Comparison of ENCODE assay signal across 8 mouse cellular contexts in the genomic region with DNA sequence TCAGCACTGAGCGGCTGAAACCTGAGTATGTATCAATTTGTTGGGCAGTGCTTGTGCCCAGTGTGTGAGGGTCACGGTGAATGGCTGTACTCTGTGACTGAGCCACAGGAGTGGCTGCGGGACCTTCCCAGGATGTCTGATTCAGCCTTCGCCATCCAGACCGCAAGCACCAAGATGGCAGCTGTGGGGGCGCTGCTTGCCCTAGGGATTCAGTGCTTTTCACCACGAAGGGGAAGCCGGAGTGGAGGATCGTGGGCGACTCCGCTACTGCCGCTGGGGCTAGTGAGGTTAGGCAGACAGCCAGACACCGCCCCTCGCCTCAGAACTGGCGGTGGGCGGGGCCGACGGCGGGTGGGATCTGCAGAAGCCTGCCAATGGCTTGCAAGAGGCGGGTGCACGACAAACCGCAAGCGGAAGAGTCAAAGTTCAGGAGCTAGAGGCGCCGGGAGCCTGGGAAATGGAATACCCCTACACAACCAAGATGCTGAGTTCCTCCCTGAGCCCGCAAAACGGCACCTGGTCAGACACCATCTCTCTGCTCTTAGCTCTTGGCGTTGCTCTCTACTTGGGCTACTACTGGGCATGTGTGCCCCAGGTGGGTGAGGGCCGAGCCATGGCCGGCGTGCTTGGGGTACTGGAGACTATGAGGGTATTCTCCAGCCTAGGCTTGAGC. TPM values are rescaled to one million over a fixed set of nuclear protein-coding genes. Genes with fewer than 3 reads are reported as not detected.
DNase-seq lines count a peak whose midpoint lies in the region; ATAC-seq and TF ChIP-seq lines count a peak whose summit lies in the region.

No protein-coding gene starts in this region.

- peak; percentile 87 for TF ChIP-seq POLR2A in ES-Bruce4 (IDR thresholded peaks at IDR 0.05; ENCODE audit: insufficient read depth, low read length)

- H3K9ac ChIP-seq in ES-Bruce4 (ENCODE audit: low read depth, poor library complexity, severe bottlenecking), result peak overlapping the region; percentile 58
- H3K9ac ChIP-seq in forebrain, embryonic 12.5 days, result peak overlapping the region; percentile 57
- H3K9ac ChIP-seq in heart, postnatal 0 days (replicated peaks; ENCODE audit: low read depth, low read length), result peak overlapping the region; percentile 69
- H3K9ac ChIP-seq in liver, embryonic 15.5 days, result peak overlapping the region; percentile 64
- peak overlapping the region; percentile 65 for H3K9ac ChIP-seq in neural tube, embryonic 11.5 days (ENCODE audit: low read length)
- H3K9ac ChIP-seq in stomach, postnatal 0 days (ENCODE audit: low read length), result peak overlapping the region; percentile 69

- DNase-seq in c-Kit-positive CD71-positive TER-119-positive erythroid progenitor cells, embryonic 14.5 days (ENCODE audit: low spot score), result peak; percentile 76
- DNase-seq in heart, postnatal 0 days (ENCODE audit: low spot score), result peak; percentile 93
- DNase-seq in kidney, postnatal 36 days, result peak; percentile 96 to 98
- DNase-seq in neural tube, embryonic 11.5 days (ENCODE audit: low spot score), result peak; percentile 94
- DNase-seq in stomach, postnatal 0 days (ENCODE audit: low spot score), result peak; percentile 94

- no peak overlapping the region for H3K27ac ChIP-seq in ES-Bruce4 (ENCODE audit: insufficient read depth, low read length)
- peak overlapping the region; percentile 27 for H3K27ac ChIP-seq in forebrain, embryonic 12.5 days
- peak overlapping the region; percentile 72 for H3K27ac ChIP-seq in heart, postnatal 0 days (ENCODE audit: low read depth)
- H3K27ac ChIP-seq in liver, embryonic 15.5 days (replicated peaks), result peak overlapping the region; percentile 48; the same call in 1 of the 2 replicates
- peak overlapping the region; percentile 27; the same call in 1 of the 2 replicates for H3K27ac ChIP-seq in neural tube, embryonic 11.5 days (ENCODE audit: low read depth, low read length)
- H3K27ac ChIP-seq in stomach, postnatal 0 days (replicated peaks), result peak overlapping the region; percentile 82

- 0% methylated on average over 31 of the region's 31 CpGs for WGBS in forebrain, embryonic 12.5 days
- under 1% methylated on average over 31 of the region's 31 CpGs for WGBS in heart, postnatal 0 days
- under 1% methylated on average over 31 of the region's 31 CpGs for WGBS in liver, embryonic 15.5 days (ENCODE audit: insufficient replicate concordance)
- under 1% methylated on average over 31 of the region's 31 CpGs for WGBS in neural tube, embryonic 11.5 days
- under 1% methylated on average over 31 of the region's 31 CpGs for WGBS in stomach, postnatal 0 days

- no peak for TF ChIP-seq EP300 in ES-Bruce4 (IDR thresholded peaks at IDR 0.05; ENCODE audit: insufficient read depth, low read depth, low read length)
- TF ChIP-seq EP300 in heart, postnatal 0 days (IDR thresholded peaks at IDR 0.05; ENCODE audit: low read depth), result no peak
- TF ChIP-seq EP300 in stomach, postnatal 0 days (optimal IDR thresholded peaks at IDR 0.05), result no peak

- no peaks in the 10 kb centered on the region for H3K27me3 ChIP-seq in ES-Bruce4 (ENCODE audit: control insufficient read depth, insufficient read depth, low read length, poor library complexity, severe bottlenecking)
- peaks cover 19% of the 10 kb centered on the region; the same call in 1 of the 2 replicates for H3K27me3 ChIP-seq in forebrain, embryonic 12.5 days
- H3K27me3 ChIP-seq in heart, postnatal 0 days (ENCODE audit: control insufficient read depth, insufficient read depth, low read length), result no peaks in the 10 kb centered on the region
- H3K27me3 ChIP-seq in liver, embryonic 15.5 days, result peaks cover 19% of the 10 kb centered on the region
- no peaks in the 10 kb centered on the region for H3K27me3 ChIP-seq in neural tube, embryonic 11.5 days (ENCODE audit: control insufficient read depth, insufficient read depth, low read length)
- H3K27me3 ChIP-seq in stomach, postnatal 0 days (ENCODE audit: control insufficient read depth, insufficient read depth, low read length), result no peaks in the 10 kb centered on the region

- H3K4me2 ChIP-seq in forebrain, embryonic 12.5 days, result peak overlapping the region; percentile 79
- peak overlapping the region; percentile 96 for H3K4me2 ChIP-seq in heart, postnatal 0 days (ENCODE audit: low read depth, low read length)
- H3K4me2 ChIP-seq in liver, embryonic 15.5 days, result peak overlapping the region; percentile 95
- peak overlapping the region; percentile 68 for H3K4me2 ChIP-seq in neural tube, embryonic 11.5 days (ENCODE audit: low read depth)
- H3K4me2 ChIP-seq in stomach, postnatal 0 days (replicated peaks; ENCODE audit: low read depth), result peak overlapping the region; percentile 98

- no peaks in the 10 kb centered on the region for H3K4me1 ChIP-seq in ES-Bruce4 (ENCODE audit: control insufficient read depth, insufficient read depth, low read length)
- peaks cover 22% of the 10 kb centered on the region for H3K4me1 ChIP-seq in forebrain, embryonic 12.5 days
- H3K4me1 ChIP-seq in heart, postnatal 0 days (ENCODE audit: control insufficient read depth, insufficient read depth), result peaks cover 10% of the 10 kb centered on the region
- peaks cover 40% of the 10 kb centered on the region for H3K4me1 ChIP-seq in liver, embryonic 15.5 days (replicated peaks)
- H3K4me1 ChIP-seq in neural tube, embryonic 11.5 days (ENCODE audit: control insufficient read depth, insufficient read depth, low read length), result peaks cover 3% of the 10 kb centered on the region
- no peaks in the 10 kb centered on the region for H3K4me1 ChIP-seq in stomach, postnatal 0 days (replicated peaks; ENCODE audit: control insufficient read depth, insufficient read depth)

- peaks cover 6% of the 10 kb centered on the region for H3K36me3 ChIP-seq in ES-Bruce4 (ENCODE audit: control insufficient read depth, insufficient read depth, low read length, poor library complexity, severe bottlenecking)
- peaks cover 35% of the 10 kb centered on the region for H3K36me3 ChIP-seq in forebrain, embryonic 12.5 days (replicated peaks)
- H3K36me3 ChIP-seq in heart, postnatal 0 days (replicated peaks; ENCODE audit: control insufficient read depth, insufficient read depth, low read length), result peaks cover 28% of the 10 kb centered on the region
- peaks cover 26% of the 10 kb centered on the region for H3K36me3 ChIP-seq in liver, embryonic 15.5 days (replicated peaks)
- peaks cover 5% of the 10 kb centered on the region for H3K36me3 ChIP-seq in neural tube, embryonic 11.5 days (ENCODE audit: control insufficient read depth, insufficient read depth, low read length)
- H3K36me3 ChIP-seq in stomach, postnatal 0 days (ENCODE audit: control insufficient read depth, insufficient read depth, low read length), result peaks cover 7% of the 10 kb centered on the region

- ATAC-seq in forebrain, embryonic 12.5 days (ENCODE audit: low FRiP score), result peak; percentile 89
- peak; percentile 88 for ATAC-seq in heart, postnatal 0 days (ENCODE audit: insufficient read depth, low read depth)
- peak; percentile 82 for ATAC-seq in liver, embryonic 15.5 days (ENCODE audit: insufficient read depth)
- ATAC-seq in neural tube, embryonic 11.5 days (ENCODE audit: insufficient read depth, low FRiP score, low TSS enrichment), result peak; percentile 88
- peak; percentile 70 for ATAC-seq in stomach, postnatal 0 days (ENCODE audit: low FRiP score, low TSS enrichment)

- peak overlapping the region; percentile 96 for H3K4me3 ChIP-seq in ES-Bruce4 (ENCODE audit: low read depth, low read length)
- peak overlapping the region; percentile 54 for H3K4me3 ChIP-seq in forebrain, embryonic 12.5 days (replicated peaks)
- peak overlapping the region; percentile 75 for H3K4me3 ChIP-seq in heart, postnatal 0 days (ENCODE audit: low read depth, low read length)
- peak overlapping the region; percentile 69 for H3K4me3 ChIP-seq in liver, embryonic 15.5 days (replicated peaks)
- peak overlapping the region; percentile 54 for H3K4me3 ChIP-seq in neural tube, embryonic 11.5 days (ENCODE audit: low read depth, low read length)
- H3K4me3 ChIP-seq in stomach, postnatal 0 days (ENCODE audit: low read depth, low read length), result peak overlapping the region; percentile 65

- no peaks in the 10 kb centered on the region for H3K9me3 ChIP-seq in ES-Bruce4 (replicated peaks; ENCODE audit: control insufficient read depth, insufficient read depth, low read length, poor library complexity, severe bottlenecking)
- H3K9me3 ChIP-seq in forebrain, embryonic 12.5 days, result no peaks in the 10 kb centered on the region
- no peaks in the 10 kb centered on the region for H3K9me3 ChIP-seq in heart, postnatal 0 days (replicated peaks; ENCODE audit: control insufficient read depth, low read length)
- H3K9me3 ChIP-seq in liver, embryonic 15.5 days (replicated peaks), result no peaks in the 10 kb centered on the region
- H3K9me3 ChIP-seq in neural tube, embryonic 11.5 days (ENCODE audit: control insufficient read depth, low read length), result no peaks in the 10 kb centered on the region
- no peaks in the 10 kb centered on the region for H3K9me3 ChIP-seq in stomach, postnatal 0 days (ENCODE audit: control insufficient read depth, low read length)

- no peak for TF ChIP-seq CTCF in ES-Bruce4 (IDR thresholded peaks at IDR 0.05; ENCODE audit: low read depth, low read length)
- TF ChIP-seq CTCF in heart, postnatal 0 days (IDR thresholded peaks at IDR 0.05; ENCODE audit: low read depth), result no peak
- TF ChIP-seq CTCF in stomach, postnatal 0 days (IDR thresholded peaks at IDR 0.05; ENCODE audit: low read depth), result peak; percentile 31; the same call in 1 of the 2 replicates

RNA-seq across cellular contexts. Expression of a gene that starts 4.4 kb away (rescaled TPM):
- polyA plus RNA-seq in ES-Bruce4 (2011; ENCODE audit: insufficient read depth, insufficient read length, low read depth, missing spikeins), result 26.1 and 26.3 TPM in 2 replicates
- polyA plus RNA-seq in forebrain, embryonic 12.5 days (2016; fragmentation: Nextera tagmentation; extraction: Ambion mirVana), result 6.4 and 7.3 TPM in 2 replicates
- total RNA-seq in heart, postnatal 0 days (2014; rRNA removed; ENCODE audit: low replicate concordance), result 0.77 and 3.0 TPM in 2 replicates
- 1.1 and 1.2 TPM in 2 replicates for polyA plus RNA-seq in heart, postnatal 0 days (2015; fragmentation: Nextera tagmentation; extraction: Ambion mirVana)
- polyA plus RNA-seq in liver, embryonic 15.5 days (2015; fragmentation: Nextera tagmentation; extraction: Ambion mirVana), result 4.0 and 4.5 TPM in 2 replicates
- 8.6 and 9.1 TPM in 2 replicates for polyA plus RNA-seq in neural tube, embryonic 11.5 days (2014; fragmentation: Nextera tagmentation; extraction: Ambion mirVana)
- polyA plus RNA-seq in stomach, postnatal 0 days (2015; fragmentation: Nextera tagmentation; extraction: Ambion mirVana), result 22.5 and 24.8 TPM in 2 replicates

RNA-seq across cellular contexts. Expression of a gene that starts 10.4 kb away (rescaled TPM):
- polyA plus RNA-seq in ES-Bruce4 (2011; ENCODE audit: insufficient read depth, insufficient read length, low read depth, missing spikeins), result 71.0 and 84.4 TPM in 2 replicates
- polyA plus RNA-seq in forebrain, embryonic 12.5 days (2016; fragmentation: Nextera tagmentation; extraction: Ambion mirVana), result 131 and 133 TPM in 2 replicates
- total RNA-seq in heart, postnatal 0 days (2014; rRNA removed; ENCODE audit: low replicate concordance), result 20.8 and 40.0 TPM in 2 replicates
- polyA plus RNA-seq in heart, postnatal 0 days (2015; fragmentation: Nextera tagmentation; extraction: Ambion mirVana), result 54.3 and 64.3 TPM in 2 replicates
- 97.0 and 110 TPM in 2 replicates for polyA plus RNA-seq in liver, embryonic 15.5 days (2015; fragmentation: Nextera tagmentation; extraction: Ambion mirVana)
- polyA plus RNA-seq in neural tube, embryonic 11.5 days (2014; fragmentation: Nextera tagmentation; extraction: Ambion mirVana), result 101 and 108 TPM in 2 replicates
- polyA plus RNA-seq in stomach, postnatal 0 days (2015; fragmentation: Nextera tagmentation; extraction: Ambion mirVana), result 88.1 and 93.1 TPM in 2 replicates

RNA-seq across cellular contexts. Expression of a gene that starts 18.7 kb away (rescaled TPM):
- not detected in 2 replicates for polyA plus RNA-seq in ES-Bruce4 (2011; ENCODE audit: insufficient read depth, insufficient read length, low read depth, missing spikeins)
- polyA plus RNA-seq in forebrain, embryonic 12.5 days (2016; fragmentation: Nextera tagmentation; extraction: Ambion mirVana), result not detected in 2 replicates
- not detected in 2 replicates for total RNA-seq in heart, postnatal 0 days (2014; rRNA removed; ENCODE audit: low replicate concordance)
- polyA plus RNA-seq in heart, postnatal 0 days (2015; fragmentation: Nextera tagmentation; extraction: Ambion mirVana), result 0.15 and 0.21 TPM in 2 replicates
- polyA plus RNA-seq in liver, embryonic 15.5 days (2015; fragmentation: Nextera tagmentation; extraction: Ambion mirVana), result 0.05 and 0.08 TPM in 2 replicates
- polyA plus RNA-seq in neural tube, embryonic 11.5 days (2014; fragmentation: Nextera tagmentation; extraction: Ambion mirVana), result not detected in 2 replicates
- polyA plus RNA-seq in stomach, postnatal 0 days (2015; fragmentation: Nextera tagmentation; extraction: Ambion mirVana), result 4.3 and 4.5 TPM in 2 replicates

RNA-seq across cellular contexts. Expression of a gene that starts 28.6 kb away (rescaled TPM):
- polyA plus RNA-seq in ES-Bruce4 (2011; ENCODE audit: insufficient read depth, insufficient read length, low read depth, missing spikeins), result 12.9 and 14.0 TPM in 2 replicates
- polyA plus RNA-seq in forebrain, embryonic 12.5 days (2016; fragmentation: Nextera tagmentation; extraction: Ambion mirVana), result 4.7 and 7.7 TPM in 2 replicates
- 11.8 and 15.0 TPM in 2 replicates for total RNA-seq in heart, postnatal 0 days (2014; rRNA removed; ENCODE audit: low replicate concordance)
- polyA plus RNA-seq in heart, postnatal 0 days (2015; fragmentation: Nextera tagmentation; extraction: Ambion mirVana), result 16.2 and 18.5 TPM in 2 replicates
- 33.1 and 35.9 TPM in 2 replicates for polyA plus RNA-seq in liver, embryonic 15.5 days (2015; fragmentation: Nextera tagmentation; extraction: Ambion mirVana)
- polyA plus RNA-seq in neural tube, embryonic 11.5 days (2014; fragmentation: Nextera tagmentation; extraction: Ambion mirVana), result 7.9 and 9.6 TPM in 2 replicates
- polyA plus RNA-seq in stomach, postnatal 0 days (2015; fragmentation: Nextera tagmentation; extraction: Ambion mirVana), result 28.4 and 33.6 TPM in 2 replicates

RNA-seq across cellular contexts. Expression of a gene that starts 36.6 kb away (rescaled TPM):
- 2.5 and 3.2 TPM in 2 replicates for polyA plus RNA-seq in ES-Bruce4 (2011; ENCODE audit: insufficient read depth, insufficient read length, low read depth, missing spikeins)
- 39.1 and 52.4 TPM in 2 replicates for polyA plus RNA-seq in forebrain, embryonic 12.5 days (2016; fragmentation: Nextera tagmentation; extraction: Ambion mirVana)
- 63.5 and 64.5 TPM in 2 replicates for total RNA-seq in heart, postnatal 0 days (2014; rRNA removed; ENCODE audit: low replicate concordance)
- polyA plus RNA-seq in heart, postnatal 0 days (2015; fragmentation: Nextera tagmentation; extraction: Ambion mirVana), result 68.3 and 70.4 TPM in 2 replicates
- 37.6 and 46.8 TPM in 2 replicates for polyA plus RNA-seq in liver, embryonic 15.5 days (2015; fragmentation: Nextera tagmentation; extraction: Ambion mirVana)
- 59.7 and 69.8 TPM in 2 replicates for polyA plus RNA-seq in neural tube, embryonic 11.5 days (2014; fragmentation: Nextera tagmentation; extraction: Ambion mirVana)
- 85.6 and 97.0 TPM in 2 replicates for polyA plus RNA-seq in stomach, postnatal 0 days (2015; fragmentation: Nextera tagmentation; extraction: Ambion mirVana)
